Mouse (Mus musculus) adrenal gland, postnatal 4 days (tissue): ENCODE measurements around the gene Frrs1. TPM values are rescaled to one million over a fixed set of nuclear protein-coding genes. Genes with fewer than 3 reads are reported as not detected.

ENCODE experiments used
- total RNA-seq, 2 experiments: library from RNA; stranded (reverse); gene quantifications; 2 replicates each; pipeline ENCODE4 v1.2.3; 2021

The Frrs1 gene
- total RNA-seq, 2 experiments from 2014 or later = 17.0 to 20.4 TPM

Other genes starting within 250 kb of the Frrs1 start
- gene Trmt13, start 244.9 kb upstream of the Frrs1 start, total RNA-seq = 10 to 100 TPM; 19.5 to 23.2 TPM
- 10 to 100 TPM; 54.5 to 58.8 TPM for gene Mfsd14a, start 196.8 kb upstream of the Frrs1 start, total RNA-seq
- 1 to 10 TPM in 1 of 2 experiments, not detected in 1; 1.3 TPM for gene Gm43191, start 178.2 kb upstream of the Frrs1 start, total RNA-seq
- gene Slc35a3, start 146.6 kb upstream of the Frrs1 start, total RNA-seq = 10 to 100 TPM; 30.9 to 32.5 TPM
- 10 to 100 TPM; 38.6 to 42.9 TPM for gene Agl, start 51.3 kb upstream of the Frrs1 start, total RNA-seq
- gene 4930455H04Rik, start 108.8 kb downstream of the Frrs1 start, total RNA-seq = not detected
- 10 to 100 TPM; 33.4 to 42.1 TPM for gene Palmd, start 109.5 kb downstream of the Frrs1 start, total RNA-seq